Mouse (Mus musculus) C2C12 (cell line): ENCODE results near the gene Kcnk2.

Experiments used
- CEBPB ChIP-seq: IDR thresholded peaks from one replicate; pipeline ENCODE4 v1.6.1; 2011; ENCODE audit warnings: low read depth, mild to moderate bottlenecking, control low read depth, moderate library complexity
- CTCF ChIP-seq: IDR thresholded peaks from one replicate; pipeline ENCODE4 v1.5.1; 2011; ENCODE audit not compliant: control insufficient read depth, insufficient read depth, insufficient read length
- FOSL1 ChIP-seq: IDR thresholded peaks from one replicate; pipeline ENCODE4 v1.8.0; 2011; ENCODE audit warnings: mild to moderate bottlenecking, low read length; ENCODE audit not compliant: poor library complexity, insufficient read depth, severe bottlenecking
- MAX ChIP-seq: IDR thresholded peaks from one replicate; pipeline ENCODE4 v1.6.1; 2011; ENCODE audit warnings: mild to moderate bottlenecking, control low read depth
- MYOD1 ChIP-seq: IDR thresholded peaks from one replicate; pipeline ENCODE4 v1.6.1; 2011; ENCODE audit warnings: low read depth; ENCODE audit not compliant: control insufficient read depth, insufficient read length
- MYOG ChIP-seq: IDR thresholded peaks from one replicate; pipeline ENCODE4 v1.6.1; 2011; ENCODE audit not compliant: control insufficient read depth, insufficient read length; ENCODE audit errors: extremely low read depth
- USF1 ChIP-seq: IDR thresholded peaks from one replicate; pipeline ENCODE4 v1.6.1; 2011; ENCODE audit warnings: low read depth, mild to moderate bottlenecking, control low read depth, moderate library complexity

- no peak for TF ChIP-seq CTCF
- TF ChIP-seq CEBPB = no peak
- TF ChIP-seq MAX = no peak
- TF ChIP-seq MYOG = no peak
- TF ChIP-seq USF1 = no peak
- no peak for TF ChIP-seq MYOD1
- TF ChIP-seq FOSL1 = no peak
These were observed 33.4 kb upstream of the Kcnk2 start for GRCm38 (mm10) chr1:189435452-189435851.
